Mouse (Mus musculus): ENCODE data around the gene Heatr1. TPM values are rescaled to one million over a fixed set of nuclear protein-coding genes. Genes with fewer than 3 reads are reported as not detected.

Heatr1 gene
- polyA plus RNA-seq (2012; ENCODE audit: insufficient read depth, insufficient read length, low replicate concordance, missing spikeins) = not detected in 2 replicates

DNA sequence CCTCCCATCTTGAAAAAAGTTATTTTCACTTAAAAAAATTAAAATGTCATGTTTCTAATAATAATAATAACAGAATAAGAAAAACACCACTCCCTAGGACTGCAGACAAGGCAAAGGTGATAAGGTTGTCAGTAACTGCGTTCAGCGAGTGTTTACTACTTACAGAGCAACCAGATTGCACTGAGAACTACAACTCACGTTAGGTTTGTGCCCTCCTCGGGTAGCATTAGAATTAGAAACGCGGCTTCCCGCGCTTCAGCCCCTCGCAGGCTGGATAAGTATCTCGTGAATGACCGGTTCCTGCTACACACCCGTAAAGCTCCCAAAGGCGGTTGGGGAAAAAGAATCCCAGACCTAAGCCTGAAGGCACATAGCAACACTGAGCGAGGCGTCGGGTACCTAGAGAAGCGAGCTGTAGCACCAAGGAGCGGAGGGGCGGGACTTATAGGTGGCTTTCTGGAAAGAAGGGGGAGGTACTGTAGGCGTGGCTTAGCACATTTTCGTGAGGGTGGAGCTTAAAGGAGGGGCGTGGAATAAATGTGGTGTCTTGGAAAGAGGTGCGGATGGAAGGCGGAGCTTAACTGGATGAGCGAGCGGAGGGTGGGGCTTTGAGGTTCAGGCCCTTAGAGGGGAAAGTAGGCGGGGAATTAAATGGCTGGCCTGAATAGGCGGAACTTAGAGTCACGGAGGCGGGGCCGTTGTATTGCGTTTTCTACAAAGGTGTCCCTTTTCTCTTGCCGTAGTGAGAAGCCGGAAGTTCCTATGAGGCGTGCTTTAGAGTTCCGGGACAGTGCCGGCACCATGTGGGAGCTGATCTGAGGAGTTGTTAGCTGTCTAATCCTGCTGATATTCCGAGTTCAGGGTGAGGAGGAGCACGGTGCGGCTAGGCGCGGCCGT is at the start of gene Heatr1:
TSS of gene Heatr1 (plus strand) at position 419 of the 897 bp plus-strand sequence.
- under 1% methylated on average over 43 of the region's 43 CpGs for WGBS
- no peak within 1 kb of the TSS; the same call in 1 of the 2 replicates for H3K27ac ChIP-seq (ENCODE audit: insufficient read depth, low read depth, low read length)
- peak within 1 kb of the TSS; percentile 81 for H3K4me3 ChIP-seq (ENCODE audit: insufficient read depth, low read depth, low read length)
- 0 out of 2 replicates have a peak, but pooled peaks have one; percentile 39 for TF ChIP-seq POLR2A (IDR thresholded peaks at IDR 0.05; ENCODE audit: insufficient read depth, low read depth, low read length)
- TF ChIP-seq CTCF (IDR thresholded peaks at IDR 0.05; ENCODE audit: insufficient read depth, low read depth, low read length) = 0 out of 2 replicates have a peak, but pooled peaks have one; percentile 17
- peaks cover 3% of the 10 kb centered on the region for H3K4me1 ChIP-seq (ENCODE audit: control insufficient read depth, insufficient read depth, low read length)

DNA sequence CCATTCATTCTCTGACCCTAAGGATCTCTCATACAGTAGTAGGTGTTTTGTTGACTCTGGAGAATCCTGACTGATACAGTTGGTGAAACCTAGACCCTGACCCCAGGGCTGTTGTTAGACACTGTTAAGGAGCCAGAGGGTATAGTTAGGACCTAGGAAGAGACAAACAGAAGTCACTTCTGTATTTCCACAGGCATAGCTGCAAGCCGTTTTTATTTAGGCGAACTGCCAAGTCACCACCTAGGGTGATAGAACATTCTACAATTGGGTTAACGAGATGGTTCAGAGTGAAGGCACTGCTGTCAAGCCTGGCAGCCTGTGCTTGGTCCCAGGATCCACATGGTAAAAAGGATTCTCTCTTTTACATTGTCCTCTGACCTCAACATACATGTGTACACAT is 48.0 kb upstream of the Heatr1 start:
- no peak overlapping the region for H3K27ac ChIP-seq (ENCODE audit: insufficient read depth, low read depth, low read length)
- WGBS = 59% methylated on average over 3 of the region's 3 CpGs
- TF ChIP-seq POLR2A (IDR thresholded peaks at IDR 0.05; ENCODE audit: insufficient read depth, low read depth, low read length) (no peak), CTCF (IDR thresholded peaks at IDR 0.05; ENCODE audit: insufficient read depth, low read depth, low read length) (no peak)
- no peaks in the 10 kb centered on the region for H3K4me1 ChIP-seq (ENCODE audit: control insufficient read depth, insufficient read depth, low read length)
- H3K4me3 ChIP-seq (ENCODE audit: insufficient read depth, low read depth, low read length) = no peak overlapping the region

DNA sequence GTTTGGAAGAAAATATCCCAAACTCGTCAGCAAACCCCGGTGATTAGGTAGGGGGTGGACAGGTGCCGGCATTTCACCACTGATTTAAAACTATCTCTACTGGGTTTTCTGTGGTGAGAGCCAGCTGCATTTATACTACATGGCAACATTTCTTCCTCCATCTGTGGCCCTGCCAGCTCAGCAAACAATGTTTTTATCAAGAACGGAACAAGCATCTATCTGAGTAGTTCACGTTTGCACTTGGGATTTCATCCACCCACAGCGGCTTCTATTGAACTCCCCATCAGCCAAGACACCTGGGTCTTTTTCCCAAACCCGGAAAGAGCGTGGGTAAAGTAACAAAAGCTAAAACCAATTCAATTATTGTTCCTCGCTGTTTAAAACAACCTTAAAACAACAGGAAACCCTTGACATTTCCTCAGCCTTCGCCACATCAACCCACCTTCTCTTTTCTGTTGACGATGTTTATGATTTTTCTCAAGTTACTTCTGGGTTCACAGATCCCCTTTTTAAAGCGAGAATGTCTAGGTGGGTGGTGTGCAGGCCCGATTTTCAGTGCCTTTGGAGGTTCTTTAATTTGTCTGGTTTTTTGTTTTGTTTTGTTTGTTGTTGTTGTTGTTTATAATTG is 45.5 kb upstream of the Heatr1 start:
- no peaks in the 10 kb centered on the region for H3K4me1 ChIP-seq (ENCODE audit: control insufficient read depth, insufficient read depth, low read length)
- no peak overlapping the region for H3K4me3 ChIP-seq (ENCODE audit: insufficient read depth, low read depth, low read length)
- no peak overlapping the region for H3K27ac ChIP-seq (ENCODE audit: insufficient read depth, low read depth, low read length)
- TF ChIP-seq CTCF (IDR thresholded peaks at IDR 0.05; ENCODE audit: insufficient read depth, low read depth, low read length) (no peak), POLR2A (IDR thresholded peaks at IDR 0.05; ENCODE audit: insufficient read depth, low read depth, low read length) (no peak)
- 36% methylated on average over 13 of the region's 13 CpGs for WGBS

DNA sequence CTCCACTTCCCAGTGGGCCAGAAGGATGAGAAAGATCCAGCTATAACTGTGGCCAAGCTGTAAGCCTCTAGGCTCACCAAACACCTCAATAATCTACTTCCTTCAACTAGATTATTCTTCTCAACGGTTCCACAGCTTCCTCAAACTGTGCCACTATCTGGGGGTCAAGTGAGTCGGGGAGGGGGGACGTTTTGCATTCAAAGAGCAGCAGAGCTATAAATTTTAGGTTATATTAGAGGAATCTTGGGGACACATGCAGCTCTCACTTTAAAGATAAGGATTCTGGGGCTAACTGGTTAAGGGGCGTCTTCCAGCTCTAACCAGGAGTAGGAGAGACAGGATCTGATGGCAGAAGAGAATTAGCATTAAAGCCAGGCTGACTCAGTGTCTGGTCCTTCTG is 38.6 kb upstream of the Heatr1 start:
- no peaks in the 10 kb centered on the region for H3K4me1 ChIP-seq (ENCODE audit: control insufficient read depth, insufficient read depth, low read length)
- 69% methylated on average over 4 of the region's 4 CpGs for WGBS
- no peak overlapping the region for H3K27ac ChIP-seq (ENCODE audit: insufficient read depth, low read depth, low read length)
- no peak for TF ChIP-seq CTCF (IDR thresholded peaks at IDR 0.05; ENCODE audit: insufficient read depth, low read depth, low read length)
- TF ChIP-seq POLR2A (IDR thresholded peaks at IDR 0.05; ENCODE audit: insufficient read depth, low read depth, low read length) = no peak
- no peak overlapping the region for H3K4me3 ChIP-seq (ENCODE audit: insufficient read depth, low read depth, low read length)

DNA sequence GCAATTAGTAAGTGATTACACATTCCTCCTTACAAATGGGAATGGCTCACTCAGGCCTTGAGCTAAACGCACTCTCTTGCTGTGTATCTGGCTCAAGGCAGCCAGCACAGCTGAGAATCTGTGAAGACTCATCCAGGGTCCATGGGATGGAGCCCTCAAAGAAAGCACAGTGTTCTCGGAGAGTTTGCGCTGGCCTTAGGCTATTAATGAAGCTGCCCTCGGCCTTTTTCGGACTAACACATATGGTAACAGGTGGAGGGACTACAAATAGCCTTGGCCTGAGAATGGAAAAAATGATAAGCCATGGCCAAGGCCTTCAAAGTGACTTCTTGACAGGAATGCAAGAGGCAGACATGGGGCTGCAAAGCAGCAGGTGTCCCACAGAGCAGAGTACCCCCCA is 37.3 kb upstream of the Heatr1 start:
- TF ChIP-seq POLR2A (IDR thresholded peaks at IDR 0.05; ENCODE audit: insufficient read depth, low read depth, low read length) (no peak), CTCF (IDR thresholded peaks at IDR 0.05; ENCODE audit: insufficient read depth, low read depth, low read length) (no peak)
- WGBS = 77% methylated on average over 5 of the region's 5 CpGs
- Histone ChIP-seq H3K4me3 (ENCODE audit: insufficient read depth, low read depth, low read length) (no peak overlapping the region), H3K27ac (ENCODE audit: insufficient read depth, low read depth, low read length) (no peak overlapping the region), H3K4me1 (ENCODE audit: control insufficient read depth, insufficient read depth, low read length) (no peaks in the 10 kb centered on the region)

DNA sequence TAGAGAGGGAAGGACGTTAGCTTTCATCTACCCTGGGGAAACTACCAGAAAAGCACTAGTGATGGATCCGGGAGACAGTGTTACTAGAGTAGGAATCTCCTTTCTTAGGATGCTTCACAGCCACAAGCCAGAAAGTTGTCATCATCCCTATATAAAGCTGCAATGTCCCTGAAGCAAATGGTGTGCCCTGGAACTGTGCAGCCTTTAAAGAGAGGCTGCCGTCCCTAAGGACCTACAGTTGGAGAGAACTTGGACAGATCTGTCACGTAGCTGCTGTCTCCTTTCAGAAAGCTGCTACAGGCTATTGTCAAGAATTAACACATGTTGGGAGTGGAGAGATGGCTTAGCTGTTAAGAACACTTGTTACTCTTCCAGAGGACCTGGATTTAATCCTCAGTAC is 33.3 kb upstream of the Heatr1 start:
- no peak overlapping the region for H3K4me3 ChIP-seq (ENCODE audit: insufficient read depth, low read depth, low read length)
- H3K27ac ChIP-seq (ENCODE audit: insufficient read depth, low read depth, low read length) = no peak overlapping the region
- TF ChIP-seq POLR2A (IDR thresholded peaks at IDR 0.05; ENCODE audit: insufficient read depth, low read depth, low read length) (no peak), CTCF (IDR thresholded peaks at IDR 0.05; ENCODE audit: insufficient read depth, low read depth, low read length) (no peak)
- no peaks in the 10 kb centered on the region for H3K4me1 ChIP-seq (ENCODE audit: control insufficient read depth, insufficient read depth, low read length)
- 80% methylated on average over 4 of the region's 4 CpGs for WGBS

DNA sequence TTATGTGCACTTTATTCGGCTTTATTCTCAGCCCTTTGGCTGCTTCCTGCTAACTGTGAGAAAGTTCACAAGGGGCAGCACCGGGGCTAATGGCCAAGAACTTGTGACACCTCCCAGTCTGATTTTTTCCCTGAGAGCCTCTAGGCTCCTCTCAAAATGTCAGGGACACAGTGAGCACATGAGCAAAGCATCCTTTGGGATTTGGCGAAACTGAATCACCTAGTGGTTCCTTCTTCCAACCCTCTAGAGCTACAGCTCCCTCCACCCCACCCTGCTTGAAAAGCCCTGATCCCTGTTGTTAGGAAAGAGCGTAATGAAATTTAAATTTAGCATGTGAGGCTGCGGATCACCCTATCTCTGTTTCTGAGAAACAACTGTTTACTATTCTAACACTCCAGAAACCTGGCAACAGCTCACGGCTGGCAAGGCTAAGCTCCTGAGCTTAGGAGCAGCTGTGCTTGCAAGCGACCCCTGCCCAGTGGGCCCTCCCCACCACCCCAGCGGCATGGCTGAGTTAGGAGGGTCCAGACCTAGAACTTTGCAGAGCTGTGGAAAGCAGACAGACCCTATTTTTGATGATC is 25.7 kb upstream of the Heatr1 start:
- peaks cover 14% of the 10 kb centered on the region for H3K4me1 ChIP-seq (ENCODE audit: control insufficient read depth, insufficient read depth, low read length)
- TF ChIP-seq POLR2A (IDR thresholded peaks at IDR 0.05; ENCODE audit: insufficient read depth, low read depth, low read length) (no peak), CTCF (IDR thresholded peaks at IDR 0.05; ENCODE audit: insufficient read depth, low read depth, low read length) (no peak)
- 0 out of 2 replicates have a peak overlapping the region, but pooled peaks have one; percentile 3 for H3K4me3 ChIP-seq (ENCODE audit: insufficient read depth, low read depth, low read length)
- WGBS = 7% methylated on average over 8 of the region's 8 CpGs
- peak overlapping the region; percentile 89 for H3K27ac ChIP-seq (ENCODE audit: insufficient read depth, low read depth, low read length)

DNA sequence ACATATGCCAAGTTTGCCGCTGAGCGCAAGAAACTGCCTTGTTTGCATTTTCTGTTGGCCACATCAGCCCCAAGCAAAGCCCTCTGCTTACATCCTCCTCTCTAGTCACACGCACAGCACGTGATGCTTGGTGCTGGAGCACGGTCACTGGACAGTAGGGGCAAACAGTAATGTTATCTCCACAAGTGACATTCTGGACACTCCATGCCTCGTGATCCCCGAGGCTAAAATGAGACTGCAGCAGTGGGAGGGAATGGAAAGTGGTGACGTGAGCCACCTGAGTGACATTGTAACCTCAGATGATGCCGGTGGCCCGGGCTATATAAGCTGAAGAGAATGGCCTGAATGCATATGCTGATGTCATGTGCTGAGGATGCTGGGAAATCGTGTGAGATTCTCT is 24.9 kb upstream of the Heatr1 start:
- 52% methylated on average over 11 of the region's 11 CpGs for WGBS
- Histone ChIP-seq H3K4me3 (ENCODE audit: insufficient read depth, low read depth, low read length) (no peak overlapping the region), H3K4me1 (ENCODE audit: control insufficient read depth, insufficient read depth, low read length) (peaks cover 14% of the 10 kb centered on the region), H3K27ac (ENCODE audit: insufficient read depth, low read depth, low read length) (peak overlapping the region; percentile 89)
- TF ChIP-seq POLR2A (IDR thresholded peaks at IDR 0.05; ENCODE audit: insufficient read depth, low read depth, low read length) (no peak), CTCF (IDR thresholded peaks at IDR 0.05; ENCODE audit: insufficient read depth, low read depth, low read length) (no peak)

All from olfactory bulb, adult 2 months (tissue).